Mouse (Mus musculus): ENCODE data around the gene Pbx3.

DNA sequence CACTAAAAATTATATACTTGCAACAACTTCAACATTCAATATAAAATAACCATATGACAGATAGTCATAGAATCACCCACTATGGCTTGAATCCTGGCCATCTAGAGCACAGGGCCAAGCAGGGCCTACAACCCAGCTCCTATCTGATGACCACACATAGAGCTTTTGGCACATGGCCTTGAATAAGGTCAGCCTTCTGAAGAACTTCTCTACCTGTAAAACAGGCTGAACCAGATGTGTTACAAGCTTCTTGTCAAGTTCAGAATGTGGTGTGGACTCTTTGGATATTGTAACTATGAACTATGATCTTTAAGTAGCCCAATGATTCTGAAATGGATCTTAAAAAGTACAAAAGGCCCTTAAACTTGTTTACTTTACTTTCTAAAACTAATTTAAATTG is 132.1 kb downstream of the Pbx3 start:
- no peak for TF ChIP-seq CTCF (IDR thresholded peaks at IDR 0.05)
- TF ChIP-seq POLR2A (IDR thresholded peaks at IDR 0.05; ENCODE audit: insufficient read depth, low read depth, low read length): no peak
